Mouse (Mus musculus) cerebellum, adult 11-12 months (tissue): ENCODE measurements around the gene Zfp940.
A peak's percentile ranks its signal among the peaks of the same experiment; 100 is the strongest.
"Not testable (repeated sequence)": the region's sequence is repeated elsewhere in the genome, so short reads cannot be mapped to it uniquely, and the experiment has no call there.

Experiments
- DNase-seq: peaks from one replicate; pipeline ENCODE4 v3.0.0; 2022

Gene Zfp940

GRCm38 (mm10) chr7:29853219-29853842, at the start of gene Zfp940:
Zfp940 (minus strand) TSS chr7:29853669.
- DNase-seq = peak; percentile 87

GRCm38 (mm10) chr7:29898351-29898750, 44.9 kb upstream of the Zfp940 start:
- no peak for DNase-seq

DNA sequence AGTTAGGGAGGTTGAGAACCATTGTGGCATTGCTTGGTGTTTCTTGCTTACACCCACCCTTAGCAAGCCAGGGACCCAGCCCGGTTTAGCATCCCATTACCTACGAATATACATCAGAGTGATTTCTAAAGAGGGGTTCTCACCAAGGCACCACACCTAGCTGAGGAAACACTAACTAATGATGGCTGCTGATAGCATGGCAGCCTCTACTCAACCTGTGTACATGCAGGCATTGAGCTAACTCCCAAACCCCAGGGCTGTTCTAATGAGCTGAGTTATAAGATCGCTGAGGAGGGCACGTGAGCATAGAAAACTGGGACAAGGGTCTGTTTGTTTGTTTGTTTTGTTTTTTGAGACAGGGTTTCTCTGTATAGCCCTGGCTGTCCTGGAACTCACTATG, 39.3 kb upstream of the Zfp940 start:
- DNase-seq = no peak

GRCm38 (mm10) chr7:29890501-29890900, 37.0 kb upstream of the Zfp940 start:
- DNase-seq = no peak

DNA sequence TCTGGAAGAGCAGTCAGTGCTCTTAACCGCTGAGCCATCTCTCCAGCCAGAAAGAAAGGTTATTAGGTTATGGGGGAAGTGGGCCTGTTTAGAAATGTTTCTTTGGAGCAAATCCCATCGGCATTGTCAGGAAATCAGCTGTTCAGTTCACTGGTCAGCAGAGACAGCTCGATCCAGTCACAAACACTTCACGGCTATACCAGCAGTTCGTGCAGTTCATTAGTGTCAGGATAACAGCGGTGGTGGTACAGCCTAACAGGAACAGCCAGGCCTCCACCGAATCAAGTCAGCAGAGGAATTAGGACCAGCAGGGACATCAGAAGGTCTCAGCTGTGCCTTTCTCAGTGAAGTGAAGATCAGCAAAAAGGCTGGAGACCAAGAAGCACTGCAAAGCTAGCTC, 27.4 kb upstream of the Zfp940 start:
- DNase-seq = no peak

- no peak for DNase-seq
Measured at GRCm38 (mm10) chr7:29880056-29880455, 26.6 kb upstream of the Zfp940 start.

GRCm38 (mm10) chr7:29877561-29877960, 24.1 kb upstream of the Zfp940 start:
- not testable (repeated sequence) for DNase-seq

DNA sequence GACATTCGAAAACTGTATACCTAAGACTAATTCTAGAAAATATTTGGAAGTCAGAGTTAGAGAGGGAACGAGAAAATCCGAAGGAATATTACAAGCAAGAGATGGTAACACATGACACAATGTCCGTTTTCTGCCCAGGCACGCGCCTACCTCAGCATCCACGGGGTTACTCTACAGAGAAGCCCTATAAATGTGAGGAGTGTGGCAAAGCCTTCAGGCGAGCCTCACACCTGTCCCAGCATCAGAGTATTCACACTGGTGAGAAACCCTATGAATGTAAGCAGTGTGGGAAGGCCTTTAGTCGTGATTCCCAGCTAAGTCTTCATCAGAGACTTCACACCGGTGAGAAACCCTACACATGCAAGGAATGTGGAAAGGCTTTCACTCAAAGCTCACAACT, 20.8 kb upstream of the Zfp940 start:
- no peak for DNase-seq

- no peak for DNase-seq
Measured at GRCm38 (mm10) chr7:29861660-29862059, 8.2 kb upstream of the Zfp940 start.

- peak; percentile 94 for DNase-seq
Measured at GRCm38 (mm10) chr7:29859532-29860517, 6.4 kb upstream of the Zfp940 start, which contains the start of gene Zfp420. Zfp420 (plus strand) TSS chr7:29859979.

DNA sequence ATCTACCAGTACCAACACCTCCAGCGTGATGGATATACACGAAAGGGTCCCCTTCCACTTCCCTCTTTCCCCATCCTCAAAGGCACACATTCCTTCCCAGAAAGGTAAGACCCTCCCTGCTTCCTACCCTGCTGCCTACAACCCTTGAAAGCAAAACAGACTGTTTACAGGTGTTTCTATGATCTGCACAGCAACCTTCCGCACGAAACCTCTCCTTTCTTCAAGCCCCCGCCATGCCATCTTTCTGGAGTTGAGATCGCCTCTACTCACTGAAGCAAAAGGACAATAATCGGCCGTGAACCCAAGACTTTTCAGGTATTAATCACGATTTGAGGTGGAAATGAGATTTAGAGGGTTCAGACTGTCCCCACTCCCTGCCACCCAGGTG, 644 bp downstream of the Zfp940 start:
- DNase-seq = no peak

DNA sequence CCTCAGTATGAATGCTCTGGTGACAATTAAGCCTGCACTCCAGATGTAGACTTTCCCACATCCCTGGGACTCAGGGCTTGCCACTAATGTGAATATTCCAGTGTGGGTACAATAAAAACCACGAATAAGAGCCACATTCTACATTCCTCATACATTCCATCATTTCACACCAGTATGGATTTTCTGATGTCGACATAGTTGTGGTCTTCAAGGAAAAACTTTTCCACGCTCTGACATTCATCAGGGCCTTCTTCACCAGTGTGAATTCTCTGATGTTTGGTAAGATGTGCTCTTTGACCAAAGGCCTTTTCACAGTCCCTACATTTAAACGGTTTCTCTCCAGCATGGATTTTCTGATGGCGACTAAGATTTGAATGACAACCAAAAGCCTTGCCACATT, 8.9 kb downstream of the Zfp940 start:
- no peak for DNase-seq

GRCm38 (mm10) chr7:29842105-29842504, 11.4 kb downstream of the Zfp940 start:
- DNase-seq = no peak

- no peak for DNase-seq
Measured at GRCm38 (mm10) chr7:29839256-29839655, 14.2 kb downstream of the Zfp940 start.

DNA sequence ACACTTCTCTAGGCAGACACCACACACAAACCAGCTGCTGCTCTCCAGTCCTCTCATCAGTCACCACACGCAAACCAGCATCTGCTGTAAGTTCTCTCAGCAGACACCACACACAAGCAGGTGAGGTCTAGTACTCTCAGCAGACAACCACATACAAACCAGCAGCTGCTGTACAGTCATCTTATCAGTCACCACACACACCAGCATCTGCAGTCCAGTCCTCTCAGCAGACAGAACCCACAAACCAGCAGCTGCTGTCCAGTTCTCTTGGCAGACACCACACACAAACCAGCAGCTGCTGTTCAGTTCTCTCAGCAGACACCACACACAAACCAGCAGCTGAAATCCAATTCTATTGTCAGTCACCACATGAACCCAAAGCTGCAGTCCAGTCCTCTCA, 16.7 kb downstream of the Zfp940 start:
- DNase-seq = no peak

DNA sequence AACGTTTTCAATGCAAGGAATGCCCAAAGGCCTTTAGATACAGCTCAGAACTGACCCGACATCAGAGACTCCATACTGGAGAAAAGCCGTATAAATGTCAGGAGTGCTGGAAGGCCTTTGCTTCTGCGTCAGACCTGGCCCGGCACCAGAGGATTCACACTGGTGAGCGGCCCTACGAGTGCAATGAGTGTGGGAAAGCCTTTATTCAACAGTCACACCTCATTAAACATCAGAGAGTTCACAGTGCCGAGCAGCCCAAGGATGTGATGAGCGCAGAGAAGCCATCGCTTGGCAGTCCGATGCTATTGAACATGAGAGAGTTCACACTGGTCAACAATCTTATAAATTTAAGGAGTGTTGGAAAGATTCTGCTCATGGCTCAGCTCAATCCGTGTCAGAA, 23.7 kb downstream of the Zfp940 start:
- DNase-seq = no peak

GRCm38 (mm10) chr7:29828001-29828400, 25.5 kb downstream of the Zfp940 start:
- no peak for DNase-seq

DNA sequence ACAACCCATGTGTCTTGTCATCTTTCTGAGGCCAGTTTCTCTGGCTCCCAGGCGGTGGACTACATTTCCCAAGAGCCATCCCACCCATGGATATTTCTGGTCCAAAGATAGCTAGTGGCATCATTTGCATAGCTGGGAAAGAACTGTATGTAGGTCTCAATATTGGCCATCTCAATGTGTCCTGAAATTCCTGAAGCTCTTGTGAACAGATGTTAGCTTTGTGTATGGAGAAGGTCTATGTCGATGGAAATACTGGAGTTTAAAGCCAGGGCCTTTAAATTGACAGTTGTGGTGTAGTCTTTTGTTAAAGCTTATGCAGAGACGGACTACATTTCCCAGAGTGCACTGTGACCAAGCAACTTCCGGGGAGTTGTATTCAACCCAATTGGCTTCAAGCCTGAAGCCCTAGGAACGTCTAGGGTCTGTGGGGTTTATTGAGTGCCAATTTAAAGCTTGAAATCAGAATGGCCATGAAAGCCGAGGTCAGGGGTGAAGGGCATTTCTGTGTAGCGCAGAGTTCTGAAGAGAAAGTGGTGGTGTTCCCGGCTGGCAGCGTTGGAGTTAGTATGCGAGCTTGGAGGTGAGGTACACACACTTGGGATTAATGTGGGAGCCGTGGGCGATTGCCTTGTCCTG, 34.7 kb downstream of the Zfp940 start:
- DNase-seq = peak; percentile 69

- DNase-seq = peak; percentile 88
Measured at GRCm38 (mm10) chr7:29815910-29816429, 37.5 kb downstream of the Zfp940 start, which contains the start of gene Zfp790. Zfp790 (plus strand) TSS chr7:29816114.

DNA sequence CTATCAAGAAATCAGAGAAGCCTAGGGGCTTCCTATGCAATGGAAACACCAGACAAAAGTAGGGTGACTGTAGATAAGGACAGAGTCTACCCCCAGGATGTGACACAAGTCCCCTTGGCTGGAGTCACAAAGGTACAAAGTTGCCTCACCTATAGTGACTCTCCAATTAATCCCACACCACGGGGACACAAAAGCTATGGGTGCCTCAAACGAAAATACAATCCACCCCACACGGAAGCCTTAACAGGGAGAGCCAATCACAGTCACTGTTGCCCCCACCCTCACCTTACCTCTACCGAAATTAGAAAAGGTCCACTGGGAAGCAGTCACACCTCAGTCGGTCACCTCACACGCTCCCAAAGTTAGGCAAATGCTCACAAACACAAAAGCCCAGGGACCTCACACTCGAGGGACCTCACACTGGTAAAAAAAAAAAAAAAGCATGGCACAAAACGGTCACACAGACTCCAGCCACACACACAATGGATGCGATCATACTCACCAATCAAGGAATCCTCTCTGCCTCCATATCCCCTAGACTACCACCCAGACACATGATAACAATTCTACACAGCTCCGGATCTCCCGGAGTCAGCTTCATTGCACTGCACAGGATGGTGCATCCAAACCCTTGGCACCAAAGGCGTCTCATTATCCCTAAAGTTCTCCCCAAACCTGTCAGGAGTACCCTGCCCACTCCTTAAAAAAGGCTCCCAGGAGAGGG, 38.2 kb downstream of the Zfp940 start:
- DNase-seq = no peak

DNA sequence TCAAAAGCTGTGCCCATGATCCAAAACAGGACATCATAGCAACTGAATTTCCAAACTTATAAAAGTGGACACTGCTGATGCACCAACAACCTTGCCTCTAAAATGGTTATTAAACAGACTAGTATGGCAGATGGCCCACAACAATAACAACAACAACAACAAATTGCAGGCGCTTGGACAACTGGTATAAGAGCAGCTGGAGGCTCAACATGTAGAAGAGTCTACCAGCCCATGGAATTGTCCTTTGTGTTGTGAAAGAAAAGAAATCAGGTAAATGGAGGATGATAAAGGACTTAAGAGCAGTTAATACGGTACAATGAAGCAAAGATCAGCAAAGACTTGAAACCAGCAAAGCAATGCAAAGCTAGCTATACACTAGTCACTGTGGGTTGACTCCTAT, 39.1 kb downstream of the Zfp940 start:
- no peak for DNase-seq

DNA sequence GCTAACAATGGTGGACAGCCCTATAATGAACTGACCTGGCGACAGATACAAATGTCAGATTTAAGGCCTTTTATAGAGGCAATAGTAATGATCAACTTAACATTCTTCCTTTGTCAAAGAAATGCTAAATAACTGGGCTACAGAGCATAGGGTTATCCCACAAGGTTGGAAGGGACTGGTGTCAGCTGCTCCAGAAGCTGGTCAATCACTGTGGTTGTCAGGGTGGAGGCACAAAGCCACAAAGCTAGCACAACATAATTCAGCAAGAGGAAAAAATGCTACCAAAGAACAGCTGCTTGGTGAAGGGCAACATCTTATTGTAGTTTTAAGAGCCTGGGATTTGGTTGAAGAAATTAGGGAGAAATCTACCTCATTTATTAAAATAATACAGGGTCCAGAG, 41.2 kb downstream of the Zfp940 start:
- no peak for DNase-seq

- no peak for DNase-seq
Measured at GRCm38 (mm10) chr7:29807046-29807445, 46.4 kb downstream of the Zfp940 start.
